Mouse (Mus musculus) embryo, embryonic 10.5 days (tissue): ENCODE results near the gene Ugt2b5.
"Not testable (repeated sequence)": the region's sequence is repeated elsewhere in the genome, so short reads cannot be mapped to it uniquely, and the experiment has no call there.

ENCODE experiments used
- DNase-seq: peaks from one replicate; pipeline ENCODE4 v3.0.0-alpha.2; 2015; ENCODE audit warnings: low spot score

Gene Ugt2b5

DNA sequence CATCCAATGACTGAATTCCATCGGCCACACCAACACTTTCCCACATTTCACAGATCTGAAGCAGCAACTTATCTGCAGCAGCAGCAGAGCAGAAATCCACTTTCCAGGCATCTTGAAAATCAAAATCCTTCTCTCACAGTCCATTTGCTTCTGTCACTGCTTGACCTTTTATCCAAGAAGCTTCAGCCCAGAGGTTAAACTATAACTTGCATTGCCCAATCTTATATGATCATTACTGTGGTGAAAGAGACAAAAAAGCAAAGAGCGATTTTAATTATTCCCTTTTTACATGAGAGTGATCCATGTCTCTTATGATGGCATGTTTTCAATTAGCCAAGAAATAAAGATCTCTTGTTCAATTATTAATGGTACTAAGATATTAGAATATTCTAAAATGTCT, at the start of gene Ugt2b5:
Gene Ugt2b5, minus strand, starts transcription at position 123 of the 400 bp plus-strand sequence.
- not testable (repeated sequence) for DNase-seq

DNA sequence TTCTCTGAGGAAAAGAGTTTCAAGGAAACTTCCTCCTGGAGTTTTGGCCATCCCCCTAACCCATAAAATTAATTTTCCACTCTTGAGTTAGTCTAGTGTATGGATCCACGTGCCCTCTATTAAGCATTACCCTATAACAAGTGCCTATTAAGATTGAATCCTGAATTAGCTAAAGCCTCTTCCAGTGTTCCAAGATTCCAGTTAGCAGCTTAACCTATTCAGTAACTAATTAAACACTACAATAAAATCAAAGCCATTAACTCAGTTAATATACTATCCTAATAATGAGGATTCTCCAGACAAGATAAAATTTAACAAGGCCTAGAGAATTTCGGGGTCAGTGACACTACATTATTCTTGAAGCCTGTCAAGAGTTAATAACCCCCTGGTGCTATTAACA, 35.7 kb upstream of the Ugt2b5 start:
- DNase-seq, result not testable (repeated sequence)

DNA sequence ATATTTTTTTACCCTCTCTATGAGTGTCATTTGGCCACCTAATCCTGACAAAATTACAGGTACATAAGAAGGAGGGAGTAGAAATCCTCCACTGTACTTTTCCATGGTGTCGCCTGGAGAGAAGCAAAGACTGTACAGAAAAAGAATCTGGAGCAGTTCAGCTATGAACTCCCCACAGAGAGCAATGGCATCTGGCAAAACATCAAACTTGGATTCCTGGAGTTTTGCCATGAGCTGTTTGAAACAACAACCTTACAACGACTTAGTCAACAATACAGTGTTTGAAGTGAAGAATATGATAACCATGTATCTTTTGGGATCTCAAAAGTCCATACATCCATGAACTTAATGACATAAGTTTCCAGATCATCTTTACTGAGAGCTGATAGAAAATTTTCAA, 34.6 kb upstream of the Ugt2b5 start:
- no peak for DNase-seq

DNA sequence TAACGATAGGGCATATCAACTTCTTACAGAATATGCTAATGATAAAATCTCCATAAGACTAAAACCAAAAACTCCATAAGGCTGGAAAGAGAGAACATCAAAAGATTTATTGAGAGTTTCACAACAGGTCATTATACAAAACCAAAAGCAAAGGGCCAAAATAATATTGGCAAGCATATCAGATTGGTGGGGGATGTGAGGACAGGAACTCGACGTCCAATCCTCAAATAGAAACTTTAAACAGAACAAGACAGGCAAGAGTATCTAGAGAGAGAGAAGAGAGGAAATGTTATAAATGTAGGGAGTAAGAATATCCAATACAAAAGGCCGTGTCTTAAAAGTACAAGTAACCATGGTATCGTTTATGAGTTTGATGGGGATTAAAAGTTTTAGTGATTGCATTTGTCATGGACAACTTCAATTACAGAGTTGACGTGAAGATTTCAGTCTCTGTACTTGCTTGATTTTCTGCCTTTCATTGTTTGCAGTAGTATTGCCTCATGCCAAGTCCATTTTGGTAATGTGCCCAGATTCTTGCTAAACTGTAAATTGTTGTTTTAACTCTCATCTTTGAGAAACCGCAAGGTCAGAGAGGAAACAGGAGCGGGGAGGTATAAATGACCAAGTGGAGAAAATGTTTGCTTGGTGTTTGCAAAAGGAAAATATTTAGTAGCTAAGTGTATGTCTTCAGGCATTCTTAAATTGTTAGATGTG, 7.8 kb upstream of the Ugt2b5 start:
- no peak for DNase-seq

DNA sequence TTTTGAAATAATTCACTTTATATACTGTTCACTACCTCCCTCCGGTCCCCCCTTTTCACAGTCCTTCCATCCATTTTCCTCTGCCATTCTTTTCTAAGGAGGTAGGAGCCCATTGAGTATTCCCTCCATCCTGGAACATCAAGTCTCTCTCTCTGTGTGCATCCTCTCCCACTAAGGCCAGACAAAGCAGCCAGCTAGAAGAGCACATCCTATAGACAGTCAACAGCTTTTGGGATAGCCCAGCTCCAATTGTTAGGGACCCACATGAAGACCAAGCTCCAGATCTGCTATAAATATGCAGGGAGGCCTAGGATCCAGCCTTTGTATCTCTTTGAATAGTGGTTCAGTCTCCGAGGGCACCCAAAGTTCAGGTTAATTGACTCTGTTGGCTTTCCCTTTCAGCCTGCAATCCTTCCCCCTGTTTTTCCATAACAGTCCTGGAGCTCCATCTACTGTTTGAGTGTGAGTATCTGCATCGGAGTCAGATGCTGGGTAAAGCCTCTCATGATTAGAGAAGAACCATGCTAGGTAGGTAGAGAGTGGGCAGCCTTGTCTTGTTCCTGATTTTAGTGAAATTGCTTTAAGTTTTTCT, 2.8 kb upstream of the Ugt2b5 start:
- DNase-seq, result peak; percentile 71

DNA sequence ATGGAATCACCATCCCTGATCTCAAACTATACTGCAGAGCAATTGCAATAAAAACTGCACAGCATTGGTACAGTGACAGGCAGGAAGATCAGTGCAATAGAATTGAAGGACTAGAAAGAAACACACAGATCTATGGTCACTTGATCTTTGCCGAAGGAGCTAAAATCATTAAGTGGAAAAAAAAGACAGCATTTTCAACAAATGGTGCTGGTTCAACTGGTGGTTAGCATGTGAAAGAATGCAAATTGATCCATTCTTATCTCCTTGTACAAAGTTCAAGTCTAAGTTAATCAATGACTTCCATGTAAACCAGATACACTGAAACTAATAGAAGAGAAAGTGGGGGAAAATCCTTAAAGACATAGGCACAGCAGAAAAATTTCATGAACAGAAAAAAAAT, 36.4 kb downstream of the Ugt2b5 start:
- DNase-seq, result not testable (repeated sequence)

DNA sequence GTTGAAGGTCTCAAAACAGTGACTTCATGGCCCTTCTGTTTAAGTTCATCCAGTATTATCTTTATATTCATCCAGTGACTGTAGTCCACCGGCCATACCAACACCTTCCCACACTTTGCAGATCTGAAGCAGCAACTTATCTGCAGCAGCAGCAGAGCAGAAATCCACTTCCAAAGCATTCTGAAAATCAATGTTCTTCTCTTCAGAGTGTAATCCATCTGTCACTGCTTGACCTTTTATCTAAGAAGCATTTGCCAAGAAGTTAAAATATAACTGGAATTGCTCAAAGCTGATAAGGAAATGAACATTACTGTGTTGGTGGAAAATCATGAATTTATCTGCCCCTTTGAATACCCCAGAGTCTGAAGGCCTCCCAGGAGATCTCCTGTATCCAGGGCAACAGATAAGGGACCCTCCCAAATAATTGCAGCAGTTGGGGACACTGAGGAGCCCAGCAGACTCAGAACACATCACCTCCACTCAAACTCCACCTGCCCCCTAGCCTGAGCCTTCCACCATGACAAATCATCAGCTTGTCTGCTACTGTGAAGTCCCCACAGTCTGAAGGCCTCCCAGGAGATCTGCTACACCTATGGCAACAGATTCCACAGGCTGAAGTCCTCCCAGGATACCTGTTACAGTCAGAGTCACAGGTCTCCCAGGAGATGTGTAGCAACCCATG, 47.6 kb downstream of the Ugt2b5 start, which contains the start of gene Ugt2b36:
Gene Ugt2b36, minus strand, starts transcription at position 210 of the 682 bp plus-strand sequence.
- DNase-seq, result no peak

DNA sequence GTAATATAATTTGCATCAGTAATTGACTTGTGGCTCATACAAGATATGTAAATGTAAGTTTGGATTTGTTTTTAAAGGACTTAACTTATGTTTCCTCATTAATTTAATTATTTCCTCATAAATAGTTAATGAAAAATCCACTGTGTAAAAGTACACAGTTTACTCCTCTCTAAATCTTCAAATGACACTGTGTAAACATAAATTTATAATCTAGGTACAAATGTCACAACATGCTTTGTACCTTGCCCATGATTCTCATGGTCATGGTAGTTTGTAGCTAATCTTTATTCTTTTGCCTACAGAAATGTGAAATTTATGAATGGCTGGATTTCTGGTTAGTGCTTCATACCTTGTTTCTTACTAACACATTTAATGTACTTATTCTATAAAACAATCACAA, 49.0 kb downstream of the Ugt2b5 start:
- no peak for DNase-seq

DNA sequence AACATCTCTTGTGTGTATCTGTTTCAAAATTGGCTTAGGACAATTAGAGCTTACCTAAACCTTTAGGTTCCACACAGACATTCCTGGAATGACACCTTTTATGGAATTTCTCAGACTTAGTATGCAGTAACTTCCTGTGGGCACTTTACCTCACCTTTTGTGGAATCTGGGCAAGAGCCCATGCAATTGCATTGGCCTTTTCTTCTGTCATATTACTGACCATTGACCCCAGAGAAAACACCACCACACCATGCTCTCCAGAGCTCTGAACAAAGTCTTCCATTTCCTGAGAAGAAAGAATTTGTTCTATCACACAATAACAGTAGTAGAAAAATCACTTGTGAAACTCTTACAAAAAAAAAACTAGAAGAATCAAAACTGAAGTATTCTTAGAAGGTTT, 50.9 kb downstream of the Ugt2b5 start:
- DNase-seq, result no peak

DNA sequence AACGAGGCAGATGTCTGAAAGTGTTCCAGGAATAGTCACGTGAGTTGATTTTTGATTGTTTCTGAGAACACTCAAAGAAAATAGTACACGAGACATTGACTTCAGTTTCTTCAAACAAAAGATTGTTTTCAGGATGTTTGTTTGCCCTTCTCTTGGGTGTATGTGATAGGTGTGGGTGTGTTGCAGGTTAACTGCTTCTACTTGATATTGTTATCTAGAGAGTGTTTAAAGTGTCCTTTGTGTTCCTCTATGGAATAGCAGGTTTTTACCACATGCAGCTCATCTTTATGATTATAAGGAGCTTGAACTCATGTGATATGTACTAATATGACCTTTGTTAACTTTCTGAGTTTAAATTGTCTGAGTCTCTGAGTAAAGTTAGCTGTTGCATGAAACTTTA, 53.8 kb downstream of the Ugt2b5 start:
- DNase-seq, result no peak
